Mouse (Mus musculus) C2C12 (cell line): Measurements from ENCODE around the gene Lmtk3. TPM values are rescaled to one million over a fixed set of nuclear protein-coding genes. Genes with fewer than 3 reads are reported as not detected.
A peak's percentile ranks its signal among the peaks of the same experiment; 100 is the strongest.

ENCODE experiments used
- H3K27me3 ChIP-seq: one replicate; pipeline ENCODE4 v1.6.1; 2011; ENCODE audit not compliant: control insufficient read depth, insufficient read depth, insufficient read length
- H3K36me3 ChIP-seq: one replicate; pipeline ENCODE4 v1.6.1; 2011; ENCODE audit not compliant: control insufficient read depth, insufficient read depth
- H3K4me3 ChIP-seq: one replicate; pipeline ENCODE4 v1.5.1; 2011; ENCODE audit warnings: mild to moderate bottlenecking, control low read depth; ENCODE audit not compliant: poor library complexity, insufficient read depth, severe bottlenecking
- H3K79me2 ChIP-seq: one replicate; pipeline ENCODE4 v1.6.1; 2011; ENCODE audit not compliant: control insufficient read depth, insufficient read depth
- H3K79me3 ChIP-seq: one replicate; pipeline ENCODE4 v1.6.1; 2011; ENCODE audit warnings: low read depth, control low read depth
- H3ac ChIP-seq: one replicate; pipeline ENCODE3; 2011; ENCODE audit warnings: low read depth; ENCODE audit not compliant: control insufficient read depth, insufficient read length
- CEBPB ChIP-seq: IDR thresholded peaks from one replicate; pipeline ENCODE4 v1.6.1; 2011; ENCODE audit warnings: low read depth, mild to moderate bottlenecking, control low read depth, moderate library complexity
- CTCF ChIP-seq: IDR thresholded peaks from one replicate; pipeline ENCODE4 v1.5.1; 2011; ENCODE audit not compliant: control insufficient read depth, insufficient read depth, insufficient read length
- FOSL1 ChIP-seq: IDR thresholded peaks from one replicate; pipeline ENCODE4 v1.8.0; 2011; ENCODE audit warnings: mild to moderate bottlenecking, low read length; ENCODE audit not compliant: poor library complexity, insufficient read depth, severe bottlenecking
- MAX ChIP-seq: IDR thresholded peaks from one replicate; pipeline ENCODE4 v1.6.1; 2011; ENCODE audit warnings: mild to moderate bottlenecking, control low read depth
- MYOD1 ChIP-seq: IDR thresholded peaks from one replicate; pipeline ENCODE4 v1.6.1; 2011; ENCODE audit warnings: low read depth; ENCODE audit not compliant: control insufficient read depth, insufficient read length
- MYOG ChIP-seq: IDR thresholded peaks from one replicate; pipeline ENCODE4 v1.6.1; 2011; ENCODE audit not compliant: control insufficient read depth, insufficient read length; ENCODE audit errors: extremely low read depth
- USF1 ChIP-seq: IDR thresholded peaks from one replicate; pipeline ENCODE4 v1.6.1; 2011; ENCODE audit warnings: low read depth, mild to moderate bottlenecking, control low read depth, moderate library complexity
- polyA plus RNA-seq: library from polyadenylated mRNA; unstranded; fragments of >200 nt; fragmentation: generic; extraction: Trizol; gene quantifications from one replicate; pipeline ENCODE4 v1.2.1, GENCODE M21; 2012; ENCODE audit warnings: missing spikeins

Gene Lmtk3
- polyA plus RNA-seq, 1 experiment = 0.27 TPM

DNA sequence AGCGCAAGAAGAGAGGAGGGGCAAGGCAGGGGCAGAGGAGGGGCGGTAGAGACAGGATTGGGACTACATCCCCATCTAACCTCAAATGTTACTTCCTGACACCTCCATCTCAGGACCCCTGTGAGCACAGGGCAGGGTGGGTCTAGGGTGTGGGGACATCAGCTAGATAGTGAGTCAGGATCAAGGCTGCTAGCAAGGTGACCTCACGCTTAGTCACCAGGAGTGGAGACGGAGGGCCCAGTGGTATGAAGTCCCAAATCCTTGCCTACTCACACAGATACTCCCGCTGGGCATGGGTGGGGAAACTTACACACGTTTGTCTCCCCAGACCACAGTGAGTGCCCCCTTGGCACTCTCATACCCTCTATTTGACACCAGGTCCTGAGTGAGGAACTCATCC lies 19.0 kb downstream of the Lmtk3 start:
- TF ChIP-seq MYOD1 = peak; percentile 18
- peak; percentile 86 for TF ChIP-seq FOSL1
- TF ChIP-seq CTCF = no peak
- Histone ChIP-seq H3K79me2 (no peaks in the 10 kb centered on the region), H3ac (no peak overlapping the region), H3K79me3 (no peaks in the 10 kb centered on the region), H3K27me3 (peaks cover 11% of the 10 kb centered on the region), H3K36me3 (peaks cover 11% of the 10 kb centered on the region), H3K4me3 (no peak overlapping the region)

GRCm38 (mm10) chr7:45805941-45806340 lies 22.4 kb downstream of the Lmtk3 start:
- Histone ChIP-seq H3K79me3 (no peaks in the 10 kb centered on the region), H3K4me3 (no peak overlapping the region), H3K36me3 (peaks cover 42% of the 10 kb centered on the region), H3K27me3 (no peaks in the 10 kb centered on the region), H3K79me2 (no peaks in the 10 kb centered on the region), H3ac (no peak overlapping the region)
- no peak for TF ChIP-seq USF1
- no peak for TF ChIP-seq MYOG
- TF ChIP-seq MAX = no peak
- TF ChIP-seq CTCF = no peak
- TF ChIP-seq FOSL1 = no peak
- TF ChIP-seq MYOD1 = no peak
- TF ChIP-seq CEBPB = no peak

DNA sequence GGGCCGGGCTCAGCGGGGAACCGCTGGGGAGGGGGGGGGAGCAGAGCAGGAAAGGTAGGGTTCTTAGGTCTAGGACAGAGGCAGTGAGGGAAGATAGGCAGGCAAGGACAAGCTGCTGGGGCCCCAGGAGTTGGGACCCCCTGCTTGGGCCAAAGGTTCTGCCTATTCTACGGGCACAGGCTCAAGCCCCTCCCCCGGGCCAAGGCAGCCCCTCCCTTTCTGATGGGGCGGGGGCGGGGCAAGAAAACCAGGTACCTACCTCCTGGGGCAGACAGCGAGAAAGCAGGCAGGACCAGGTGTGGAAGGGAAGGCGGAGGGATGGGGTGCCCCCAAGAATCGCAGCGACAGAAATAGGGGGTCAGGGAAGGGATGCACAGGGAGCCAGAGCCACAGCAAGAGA lies 24.9 kb downstream of the Lmtk3 start:
- H3K79me3 ChIP-seq = peaks cover 15% of the 10 kb centered on the region
- TF ChIP-seq MYOG (no peak), FOSL1 (no peak), CEBPB (no peak), CTCF (no peak), MAX (no peak), MYOD1 (no peak), USF1 (no peak)
- peaks cover 59% of the 10 kb centered on the region for H3K36me3 ChIP-seq
- no peaks in the 10 kb centered on the region for H3K27me3 ChIP-seq
- no peak overlapping the region for H3ac ChIP-seq
- no peak overlapping the region for H3K4me3 ChIP-seq
- H3K79me2 ChIP-seq = peaks cover 24% of the 10 kb centered on the region

DNA sequence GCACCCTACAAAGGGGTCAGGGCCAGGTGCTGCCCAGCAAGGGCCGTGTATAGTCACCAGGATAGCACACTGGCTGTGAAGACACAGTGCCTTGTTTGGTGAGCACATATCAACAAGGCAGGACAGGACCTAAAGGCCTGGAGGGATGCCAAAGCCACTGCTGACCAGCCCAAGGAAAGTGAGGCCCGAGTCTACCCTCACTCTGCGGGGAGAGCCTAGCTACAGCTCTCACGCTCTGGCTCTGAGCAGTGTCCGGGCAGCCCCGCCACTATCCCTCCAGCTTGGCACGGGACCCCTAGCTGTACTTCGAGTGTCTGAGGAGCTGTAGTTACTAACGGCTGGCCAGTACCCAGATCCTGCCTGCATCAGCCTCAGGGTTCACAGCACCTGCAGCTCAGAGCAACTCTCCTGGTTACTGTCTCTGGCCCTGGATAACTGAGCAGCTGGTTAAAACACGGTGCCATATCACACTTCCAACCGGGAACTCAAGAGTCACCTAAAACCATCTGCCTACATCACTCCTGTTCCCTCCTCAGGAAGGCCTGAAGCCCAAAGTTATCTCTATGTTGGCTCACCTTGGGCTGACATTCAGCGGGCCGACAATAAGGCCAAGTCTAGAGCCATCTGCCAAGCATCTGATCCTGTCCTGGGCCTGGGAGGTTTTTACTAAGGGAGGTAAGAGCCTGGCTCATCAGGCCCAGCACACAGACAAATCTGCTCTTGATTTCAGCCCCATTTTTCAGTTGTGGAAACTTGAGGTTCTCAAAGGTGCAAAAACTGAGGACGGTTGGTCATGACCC lies 25.9 kb downstream of the Lmtk3 start:
- Histone ChIP-seq H3K36me3 (peaks cover 59% of the 10 kb centered on the region), H3K79me3 (peaks cover 16% of the 10 kb centered on the region)

GRCm38 (mm10) chr7:45812921-45813320 lies 29.4 kb downstream of the Lmtk3 start:
- Histone ChIP-seq H3K79me3 (peaks cover 16% of the 10 kb centered on the region), H3K36me3 (peaks cover 44% of the 10 kb centered on the region)

More for the DNA sequence above, 25.9 kb downstream of the Lmtk3 start:
- TF ChIP-seq CTCF = no peak
- no peak for TF ChIP-seq MYOG
- no peak for TF ChIP-seq CEBPB
- TF ChIP-seq FOSL1 = no peak
- no peak for TF ChIP-seq MYOD1
- H3ac ChIP-seq = no peak overlapping the region
- H3K79me2 ChIP-seq = peaks cover 27% of the 10 kb centered on the region
- H3K4me3 ChIP-seq = no peak overlapping the region
- H3K27me3 ChIP-seq = no peaks in the 10 kb centered on the region

More at GRCm38 (mm10) chr7:45812921-45813320, 29.4 kb downstream of the Lmtk3 start:
- Histone ChIP-seq H3K4me3 (peak overlapping the region; percentile 75), H3K27me3 (no peaks in the 10 kb centered on the region), H3ac (peak overlapping the region; percentile 92), H3K79me2 (peaks cover 27% of the 10 kb centered on the region)
- TF ChIP-seq MYOD1 = no peak
- TF ChIP-seq CEBPB = no peak
- TF ChIP-seq CTCF = no peak
- no peak for TF ChIP-seq FOSL1
- TF ChIP-seq USF1 = no peak
- no peak for TF ChIP-seq MAX
- no peak for TF ChIP-seq MYOG
